In the genomic region with DNA sequence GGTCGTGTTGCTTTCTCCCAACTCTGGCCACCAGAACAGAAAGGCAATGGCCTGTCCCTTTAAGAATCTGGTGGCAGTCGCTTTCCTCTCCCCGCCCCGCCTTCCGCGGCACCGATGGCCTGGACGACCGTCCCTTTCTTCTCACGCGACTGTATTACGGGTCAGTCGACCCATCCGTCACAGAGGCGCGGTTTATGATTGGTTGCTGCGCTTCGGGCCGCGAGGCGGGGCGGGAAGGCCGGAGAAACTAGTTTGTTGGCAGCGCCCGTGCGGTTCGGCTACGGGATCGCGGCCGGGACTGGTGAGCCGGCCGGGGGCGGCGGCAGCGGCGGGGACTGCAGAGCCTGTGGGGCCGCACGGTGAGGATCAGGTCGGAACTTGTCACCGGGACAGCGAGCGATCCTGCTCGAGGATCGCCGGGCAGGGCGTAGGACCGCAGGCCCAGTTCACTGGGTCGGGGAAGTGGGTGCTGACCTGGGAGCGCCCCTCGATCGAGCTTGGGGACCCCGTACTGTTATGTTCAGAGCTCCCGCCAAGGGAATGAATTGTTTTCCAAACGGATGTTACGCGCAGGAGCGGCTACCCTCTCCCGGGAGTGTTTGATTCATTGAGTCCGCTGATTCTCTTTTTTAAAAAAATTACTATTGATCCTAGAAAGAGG, we compare ENCODE assay signal across 8 mouse cellular contexts. TPM values are rescaled to one million over a fixed set of nuclear protein-coding genes. Genes with fewer than 3 reads are reported as not detected.
DNase-seq lines count a peak whose midpoint lies in the region; ATAC-seq and TF ChIP-seq lines count a peak whose summit lies in the region.

A gene (plus strand): TSS at position 196 of the 661 bp plus-strand sequence.

- 0 out of 2 replicates have a peak within 1 kb of the TSS, but pooled peaks have one; percentile 3 for H3K27ac ChIP-seq in ES-Bruce4 (ENCODE audit: insufficient read depth, low read length)
- H3K27ac ChIP-seq in forebrain, embryonic 13.5 days, result peak within 1 kb of the TSS; percentile 77
- peak within 1 kb of the TSS; percentile 90 for H3K27ac ChIP-seq in liver, postnatal 0 days (ENCODE audit: low read depth)
- H3K27ac ChIP-seq in neural tube, embryonic 14.5 days (ENCODE audit: low read depth, low read length), result peak within 1 kb of the TSS; percentile 80

- no peaks in the 10 kb centered on the region for H3K36me3 ChIP-seq in ES-Bruce4 (ENCODE audit: control insufficient read depth, insufficient read depth, low read length, poor library complexity, severe bottlenecking)
- H3K36me3 ChIP-seq in forebrain, embryonic 13.5 days (ENCODE audit: poor library complexity, severe bottlenecking), result peaks cover 4% of the 10 kb centered on the region; the same call in 1 of the 2 replicates
- no peaks in the 10 kb centered on the region for H3K36me3 ChIP-seq in liver, postnatal 0 days (replicated peaks; ENCODE audit: insufficient read depth, low read length)
- no peaks in the 10 kb centered on the region for H3K36me3 ChIP-seq in neural tube, embryonic 14.5 days (ENCODE audit: control insufficient read depth, insufficient read depth, low read length)

- H3K4me1 ChIP-seq in ES-Bruce4 (ENCODE audit: control insufficient read depth, insufficient read depth, low read length), result peaks cover 2% of the 10 kb centered on the region
- H3K4me1 ChIP-seq in forebrain, embryonic 13.5 days, result peaks cover 41% of the 10 kb centered on the region
- peaks cover 31% of the 10 kb centered on the region for H3K4me1 ChIP-seq in liver, postnatal 0 days (ENCODE audit: insufficient read depth)
- peaks cover 32% of the 10 kb centered on the region for H3K4me1 ChIP-seq in neural tube, embryonic 14.5 days (ENCODE audit: control insufficient read depth, insufficient read depth, low read length)

- intact Hi-C loops in heart, postnatal 10 days (cut with DNase I), result loop anchor here (5.0 kb wide), 1 partner anchor 34 kb away; no protein-coding TSS in a partner anchor

- H3K27me3 ChIP-seq in ES-Bruce4 (ENCODE audit: control insufficient read depth, insufficient read depth, low read length, poor library complexity, severe bottlenecking), result no peaks in the 10 kb centered on the region
- no peaks in the 10 kb centered on the region for H3K27me3 ChIP-seq in forebrain, embryonic 13.5 days
- no peaks in the 10 kb centered on the region for H3K27me3 ChIP-seq in liver, postnatal 0 days (ENCODE audit: insufficient read depth, low read length)
- H3K27me3 ChIP-seq in neural tube, embryonic 14.5 days (ENCODE audit: control insufficient read depth, insufficient read depth, low read length), result no peaks in the 10 kb centered on the region

- peak within 1 kb of the TSS; percentile 67 for H3K4me3 ChIP-seq in ES-Bruce4 (ENCODE audit: low read depth, low read length)
- H3K4me3 ChIP-seq in forebrain, embryonic 13.5 days, result peak within 1 kb of the TSS; percentile 90
- H3K4me3 ChIP-seq in liver, postnatal 0 days (ENCODE audit: low read depth, low read length), result peak within 1 kb of the TSS; percentile 92
- peak within 1 kb of the TSS; percentile 85 for H3K4me3 ChIP-seq in neural tube, embryonic 14.5 days (ENCODE audit: low read depth, low read length)

- peak; percentile 14 for TF ChIP-seq POLR2A in ES-Bruce4 (IDR thresholded peaks at IDR 0.05; ENCODE audit: insufficient read depth, low read length)

- no peak for TF ChIP-seq EP300 in ES-Bruce4 (IDR thresholded peaks at IDR 0.05; ENCODE audit: insufficient read depth, low read depth, low read length)
- TF ChIP-seq EP300 in liver, postnatal 0 days (IDR thresholded peaks at IDR 0.05; ENCODE audit: low read depth), result no peak

- no peaks in the 10 kb centered on the region for H3K9me3 ChIP-seq in ES-Bruce4 (replicated peaks; ENCODE audit: control insufficient read depth, insufficient read depth, low read length, poor library complexity, severe bottlenecking)
- H3K9me3 ChIP-seq in forebrain, embryonic 13.5 days (replicated peaks), result no peaks in the 10 kb centered on the region
- no peaks in the 10 kb centered on the region for H3K9me3 ChIP-seq in liver, postnatal 0 days (ENCODE audit: low read length)
- no peaks in the 10 kb centered on the region for H3K9me3 ChIP-seq in neural tube, embryonic 14.5 days (ENCODE audit: control insufficient read depth, low read length)

- H3K9ac ChIP-seq in ES-Bruce4 (ENCODE audit: low read depth, poor library complexity, severe bottlenecking), result peak within 1 kb of the TSS; percentile 54
- H3K9ac ChIP-seq in forebrain, embryonic 13.5 days, result peak within 1 kb of the TSS; percentile 94
- H3K9ac ChIP-seq in liver, postnatal 0 days (replicated peaks), result peak within 1 kb of the TSS; percentile 89
- peak within 1 kb of the TSS; percentile 80 for H3K9ac ChIP-seq in neural tube, embryonic 14.5 days (replicated peaks; ENCODE audit: low read depth, low read length)

- H3K4me2 ChIP-seq in forebrain, embryonic 13.5 days, result peak within 1 kb of the TSS; percentile 85
- peak within 1 kb of the TSS; percentile 78 for H3K4me2 ChIP-seq in liver, postnatal 0 days (ENCODE audit: low read depth, low read length)
- H3K4me2 ChIP-seq in neural tube, embryonic 14.5 days (ENCODE audit: low read depth, low read length), result peak within 1 kb of the TSS; percentile 90

- DNase-seq in heart, postnatal 10 days, result peak; percentile 99
- DNase-seq in large intestine, adult 2 months (ENCODE audit: low read depth, low spot score), result peak; percentile 91
- peak; percentile 97 for DNase-seq in liver, postnatal 0 days
- DNase-seq in testis, postnatal 10 days (ENCODE audit: low spot score), result peak; percentile 94

- TF ChIP-seq CTCF in ES-Bruce4 (IDR thresholded peaks at IDR 0.05; ENCODE audit: low read depth, low read length), result no peak
- no peak for TF ChIP-seq CTCF in liver, postnatal 0 days (IDR thresholded peaks at IDR 0.05; ENCODE audit: low read depth)

- ATAC-seq in cerebellum, adult (ENCODE audit: insufficient number of reproducible peaks, low FRiP score, low TSS enrichment), result peak; percentile 99
- peak; percentile 96 for ATAC-seq in forebrain, embryonic 13.5 days
- ATAC-seq in liver, postnatal 0 days, result peak; percentile 98
- peak; percentile 97 for ATAC-seq in neural tube, embryonic 14.5 days (ENCODE audit: low read depth)

- under 1% methylated on average over 60 of the region's 60 CpGs for WGBS in forebrain, embryonic 13.5 days
- WGBS in large intestine, adult 2 months, result under 1% methylated on average over 60 of the region's 60 CpGs
- WGBS in liver, postnatal 0 days (ENCODE audit: insufficient replicate concordance), result under 1% methylated on average over 60 of the region's 60 CpGs
- under 1% methylated on average over 60 of the region's 60 CpGs for WGBS in neural tube, embryonic 14.5 days

RNA-seq across cellular contexts. Expression of the gene that starts here (rescaled TPM):
- 9.0 and 10.9 TPM in 2 replicates for polyA plus RNA-seq in ES-Bruce4 (2011; ENCODE audit: insufficient read depth, insufficient read length, low read depth, missing spikeins)
- polyA plus RNA-seq in forebrain, embryonic 13.5 days (2015; fragmentation: Nextera tagmentation; extraction: Ambion mirVana), result 31.2 and 31.5 TPM in 2 replicates
- total RNA-seq in heart, postnatal 10 days (2021), result 10 to 100 TPM in 1 of 2 experiments, 1 to 10 TPM in 1; 7.1 to 10.7 TPM
- 8.9 and 10.4 TPM in 2 replicates for polyA plus RNA-seq in large intestine, adult 2 months (2012; rRNA removed)
- 13.0 and 13.5 TPM in 2 replicates for polyA plus RNA-seq in liver, postnatal 0 days (2015; fragmentation: Nextera tagmentation; extraction: Ambion mirVana)
- 22.1 and 23.3 TPM in 2 replicates for polyA plus RNA-seq in neural tube, embryonic 14.5 days (2014; fragmentation: Nextera tagmentation; extraction: Ambion mirVana)

Comparison
In these comparisons a context has a peak if more than half of its experiments do, and no peak if none do; other contexts are left out.
1. Peak in every context shown above with its lines: DNase-seq, ATAC-seq, H3K4me3 ChIP-seq and H3K27ac ChIP-seq.
2. H3K27ac ChIP-seq: peak in every context shown above with its lines; median percentile 90 in liver, postnatal 0 days; 80 in neural tube, embryonic 14.5 days; 77 in forebrain, embryonic 13.5 days; 3 in ES-Bruce4.